ENCODE assay signal across 17 mouse cellular contexts in genomic region chr6:119892711-119893110, GRCm38 (mm10).
"Had no signal": no experiment of that assay in that cellular context is flagged by ENCODE, and none has a peak within 500 bp of the region (broad histone marks: within the 10 kb centered on the region; RNA-seq: fewer than 3 reads in every experiment).

No protein-coding gene starts in this region.

- DNase-seq: lung, adult 18-20 months; lung, embryonic 14.5 days; lung, postnatal 10 days; lung, postnatal 4 days; retina, postnatal 1 day; right cerebral cortex, adult 18-20 months; right cerebral cortex, postnatal 25 days; right cerebral cortex, postnatal 4 days; spleen, adult 18-20 months; thymus, postnatal 36 days had no signal

- H3K36me3 ChIP-seq: liver, embryonic 12.5 days; midbrain, embryonic 13.5 days; midbrain, embryonic 15.5 days; neural tube, embryonic 13.5 days; neural tube, embryonic 15.5 days had no signal

- H3K4me3 ChIP-seq: liver, embryonic 12.5 days; midbrain, embryonic 13.5 days; midbrain, embryonic 15.5 days; neural tube, embryonic 13.5 days; neural tube, embryonic 15.5 days had no signal

- H3K9ac ChIP-seq: liver, embryonic 12.5 days; liver, embryonic 14.5 days; lung, embryonic 14.5 days; midbrain, embryonic 13.5 days; midbrain, embryonic 15.5 days; neural tube, embryonic 13.5 days; neural tube, embryonic 15.5 days had no signal

- H3K4me2 ChIP-seq: liver, embryonic 12.5 days; lung, embryonic 14.5 days; midbrain, embryonic 11.5 days; midbrain, embryonic 13.5 days; midbrain, embryonic 15.5 days; neural tube, embryonic 13.5 days; neural tube, embryonic 15.5 days had no signal

- H3K4me1 ChIP-seq: liver, embryonic 12.5 days; midbrain, embryonic 13.5 days; midbrain, embryonic 15.5 days; neural tube, embryonic 13.5 days; neural tube, embryonic 15.5 days had no signal

- H3K9me3 ChIP-seq: liver, embryonic 12.5 days; midbrain, embryonic 13.5 days; midbrain, embryonic 15.5 days; neural tube, embryonic 13.5 days; neural tube, embryonic 15.5 days had no signal

- H3K27ac ChIP-seq: liver, embryonic 12.5 days; liver, embryonic 14.5 days; midbrain, embryonic 13.5 days; midbrain, embryonic 15.5 days; neural tube, embryonic 13.5 days; neural tube, embryonic 15.5 days had no signal

- H3K27me3 ChIP-seq: midbrain, embryonic 15.5 days; neural tube, embryonic 15.5 days had no signal

- ATAC-seq: liver, embryonic 12.5 days; midbrain, embryonic 13.5 days; midbrain, embryonic 15.5 days had no signal
